In the genomic region with DNA sequence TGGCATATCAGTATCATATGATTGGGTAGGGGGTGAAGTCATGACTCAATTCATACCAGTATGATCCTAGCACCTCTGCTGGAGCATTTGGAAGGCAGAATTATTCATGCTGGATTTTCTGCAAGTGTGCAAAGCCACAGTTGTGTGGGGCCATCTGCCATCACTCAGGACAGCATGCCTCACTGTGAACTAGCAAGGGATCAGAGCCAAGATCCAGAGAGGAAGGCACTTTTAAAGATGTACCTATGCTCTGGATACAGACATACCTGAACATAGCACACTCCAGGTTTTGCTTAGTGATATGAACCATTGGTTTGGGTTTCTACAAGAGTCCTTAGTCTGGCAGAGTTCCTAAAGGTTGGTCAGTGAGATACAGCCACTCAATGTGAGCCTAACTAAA, we compare ENCODE assay signal across 13 mouse cellular contexts.
"Had no signal": no experiment of that assay in that cellular context is flagged by ENCODE, and none has a peak within 500 bp of the region (broad histone marks: within the 10 kb centered on the region; RNA-seq: fewer than 3 reads in every experiment).

No protein-coding gene starts in this region.

- H3K9ac ChIP-seq: kidney, embryonic 15.5 days; liver, embryonic 13.5 days; liver, postnatal 0 days; lung, embryonic 15.5 days; midbrain, embryonic 12.5 days had no signal

- H3K27ac ChIP-seq: kidney, embryonic 15.5 days; limb, embryonic 10.5 days; liver, embryonic 13.5 days; lung, embryonic 15.5 days; macrophage; midbrain, embryonic 12.5 days had no signal

- H3K36me3 ChIP-seq: kidney, embryonic 15.5 days; limb, embryonic 10.5 days; liver, embryonic 13.5 days; lung, embryonic 15.5 days; midbrain, embryonic 12.5 days had no signal

- DNase-seq: kidney, postnatal 14 days; liver, embryonic 13.5 days; liver, postnatal 0 days; lung, postnatal 14 days; right cerebral cortex, adult 18-20 months; right cerebral cortex, postnatal 25 days; thymus, postnatal 36 days had no signal

- H3K4me1 ChIP-seq: liver, embryonic 13.5 days; megakaryocyte, embryonic 14.5 days had no signal

- H3K4me3 ChIP-seq: kidney, embryonic 15.5 days; limb, embryonic 10.5 days; liver, embryonic 13.5 days; lung, embryonic 15.5 days; megakaryocyte, embryonic 14.5 days; midbrain, embryonic 12.5 days had no signal
